Mouse (Mus musculus) lung, embryonic 14.5 days (tissue): ENCODE data around the gene Oaz3. TPM values are rescaled to one million over a fixed set of nuclear protein-coding genes. Genes with fewer than 3 reads are reported as not detected.

ENCODE experiments used
- ATAC-seq: fragments of 200-750 bp; cut with Nextera tagmentation; 2 replicates; pipeline ENCODE4 v1.8.0; 2017; ENCODE audit warnings: mild to moderate bottlenecking, moderate TSS enrichment, moderate library complexity; ENCODE audit not compliant: insufficient read depth
- DNase-seq: peaks from one replicate; pipeline ENCODE4 v3.0.0-alpha.2; 2015
- H3K27ac ChIP-seq: fragments of 300-500 bp; sonication (generic); 2 replicates; pipeline ENCODE4 v1.5.1; 2014; ENCODE audit warnings: low read depth, mild to moderate bottlenecking, moderate library complexity
- H3K27me3 ChIP-seq: fragments of 300-500 bp; sonication (generic); 2 replicates; pipeline ENCODE4 v1.6.1; 2014; ENCODE audit warnings: low read length, control low read depth; ENCODE audit not compliant: insufficient read depth
- H3K36me3 ChIP-seq: fragments of 300-500 bp; sonication (generic); 2 replicates; pipeline ENCODE4 v1.6.1; 2014; ENCODE audit warnings: control low read depth; ENCODE audit not compliant: insufficient read depth
- H3K4me1 ChIP-seq: fragments of 300-500 bp; sonication (generic); 2 replicates; pipeline ENCODE4 v1.6.1; 2014; ENCODE audit warnings: antibody characterized with exemption, control low read depth; ENCODE audit not compliant: insufficient read depth
- H3K4me2 ChIP-seq: fragments of 300-500 bp; sonication (generic); 2 replicates; pipeline ENCODE4 v1.6.1; 2014; ENCODE audit warnings: mild to moderate bottlenecking
- H3K4me3 ChIP-seq: fragments of 300-500 bp; sonication (generic); 2 replicates; pipeline ENCODE4 v1.5.1; 2014; ENCODE audit warnings: low read depth, low read length
- H3K9ac ChIP-seq: fragments of 300-500 bp; sonication (generic); 2 replicates; pipeline ENCODE4 v1.6.1; 2014
- H3K9me3 ChIP-seq: fragments of 300-500 bp; sonication (generic); 2 replicates; pipeline ENCODE4 v1.6.1; 2016; ENCODE audit warnings: low read depth, low read length, control low read depth
- CTCF ChIP-seq: IDR thresholded peaks from 2 replicates; pipeline ENCODE4 v1.5.1; 2016; ENCODE audit warnings: antibody characterized with exemption, low read depth
- WGBS: fragments of 180-500 bp; shearing (Covaris S2); extraction: QIAGEN DNeasy Blood & Tissue Kit; methylation state at CpG from one replicate; pipeline ENCODE4 v1.1.7; 2014; 5-methylcytosine and 5-hydroxymethylcytosine counted together
- polyA plus RNA-seq: library from polyadenylated mRNA; unstranded; fragments of >200 nt; fragmentation: Nextera tagmentation; extraction: Ambion mirVana; gene quantifications from 2 replicates; pipeline ENCODE4 v1.2.1, GENCODE M21; 2014

The Oaz3 gene
- polyA plus RNA-seq, 1 experiment from 2014 or later = 0.29 TPM

GRCm38 (mm10) chr3:94412530-94412929 is 31.2 kb downstream of the Oaz3 start:
- WGBS = 9% methylated on average over 25 of the region's 25 CpGs
- Histone ChIP-seq H3K27ac (no peak overlapping the region), H3K9me3 (no peaks in the 10 kb centered on the region), H3K36me3 (no peaks in the 10 kb centered on the region), H3K27me3 (no peaks in the 10 kb centered on the region), H3K4me3 (peak overlapping the region; percentile 44), H3K4me1 (peaks cover 4% of the 10 kb centered on the region; the same call in 1 of the 2 replicates), H3K4me2 (peak overlapping the region; percentile 87), H3K9ac (peak overlapping the region; percentile 46; the same call in 1 of the 2 replicates)
- ATAC-seq (peak; percentile 29), DNase-seq (peak; percentile 2)
- no peak for TF ChIP-seq CTCF

GRCm38 (mm10) chr3:94405561-94405960 is 38.2 kb downstream of the Oaz3 start:
- no peak overlapping the region for H3K27ac ChIP-seq

GRCm38 (mm10) chr3:94404366-94405054 is 39.2 kb downstream of the Oaz3 start:
- no peak overlapping the region for H3K4me2 ChIP-seq
- peaks cover 20% of the 10 kb centered on the region; the same call in 1 of the 2 replicates for H3K27me3 ChIP-seq
- 20% methylated on average over 7 of the region's 7 CpGs for WGBS
- H3K4me3 ChIP-seq = no peak overlapping the region
- DNase-seq (peak; percentile 22), ATAC-seq (peak; percentile 63)
- H3K36me3 ChIP-seq = no peaks in the 10 kb centered on the region
- no peak overlapping the region for H3K9ac ChIP-seq
- no peaks in the 10 kb centered on the region for H3K4me1 ChIP-seq
- H3K27ac ChIP-seq = no peak overlapping the region
- H3K9me3 ChIP-seq = no peaks in the 10 kb centered on the region
- TF ChIP-seq CTCF = no peak

More at GRCm38 (mm10) chr3:94405561-94405960, 38.2 kb downstream of the Oaz3 start:
- Histone ChIP-seq H3K4me3 (no peak overlapping the region), H3K4me2 (no peak overlapping the region), H3K9ac (no peak overlapping the region), H3K36me3 (no peaks in the 10 kb centered on the region), H3K9me3 (no peaks in the 10 kb centered on the region), H3K4me1 (no peaks in the 10 kb centered on the region), H3K27me3 (peaks cover 11% of the 10 kb centered on the region; the same call in 1 of the 2 replicates)
- peak; percentile 64 for DNase-seq
- WGBS = 43% methylated on average over 4 of the region's 4 CpGs
- TF ChIP-seq CTCF = no peak
- peak; percentile 77 for ATAC-seq

GRCm38 (mm10) chr3:94402451-94402850 is 41.3 kb downstream of the Oaz3 start:
- Histone ChIP-seq H3K4me3 (no peak overlapping the region), H3K4me2 (no peak overlapping the region), H3K9me3 (no peaks in the 10 kb centered on the region), H3K4me1 (no peaks in the 10 kb centered on the region), H3K27ac (no peak overlapping the region), H3K27me3 (peaks cover 33% of the 10 kb centered on the region), H3K9ac (no peak overlapping the region), H3K36me3 (no peaks in the 10 kb centered on the region)
- no peak for DNase-seq
- no peak for TF ChIP-seq CTCF
- ATAC-seq = no peak
- 60% methylated on average over 8 of the region's 8 CpGs for WGBS

- WGBS = 40% methylated on average over 5 of the region's 5 CpGs
- peak overlapping the region; percentile 25; the same call in 1 of the 2 replicates for H3K9ac ChIP-seq
- no peaks in the 10 kb centered on the region for H3K4me1 ChIP-seq
- H3K27ac ChIP-seq = no peak overlapping the region
- H3K27me3 ChIP-seq = peaks cover 34% of the 10 kb centered on the region
- no peaks in the 10 kb centered on the region for H3K36me3 ChIP-seq
- TF ChIP-seq CTCF = no peak
- H3K4me2 ChIP-seq = peak overlapping the region; percentile 53; the same call in 1 of the 2 replicates
- no peak overlapping the region for H3K4me3 ChIP-seq
- DNase-seq (no peak), ATAC-seq (no peak)
- H3K9me3 ChIP-seq = no peaks in the 10 kb centered on the region
Observed at GRCm38 (mm10) chr3:94399663-94400310, 43.9 kb downstream of the Oaz3 start.

- peak overlapping the region; percentile 25; the same call in 1 of the 2 replicates for H3K9ac ChIP-seq
- WGBS = 2% methylated on average over 20 of the region's 20 CpGs
Observed at GRCm38 (mm10) chr3:94398943-94399481, 44.7 kb downstream of the Oaz3 start.

GRCm38 (mm10) chr3:94398217-94398616 is 45.5 kb downstream of the Oaz3 start, which contains the start of gene Lingo4:
Gene Lingo4 (plus strand): TSS chr3:94398517.
- peak within 1 kb of the TSS; percentile 25; the same call in 1 of the 2 replicates for H3K9ac ChIP-seq
- H3K4me1 ChIP-seq = no peaks in the 10 kb centered on the region
- peak within 1 kb of the TSS; percentile 21; the same call in 1 of the 2 replicates for H3K4me3 ChIP-seq
- DNase-seq (no peak), ATAC-seq (no peak)
- H3K4me2 ChIP-seq = peak within 1 kb of the TSS; percentile 53
- no peaks in the 10 kb centered on the region for H3K36me3 ChIP-seq
- no peak for TF ChIP-seq CTCF
- H3K27ac ChIP-seq = no peak within 1 kb of the TSS
- H3K9me3 ChIP-seq = no peaks in the 10 kb centered on the region
- peaks cover 34% of the 10 kb centered on the region for H3K27me3 ChIP-seq
- 64% methylated on average over 6 of the region's 6 CpGs for WGBS

More at GRCm38 (mm10) chr3:94398943-94399481, 44.7 kb downstream of the Oaz3 start:
- Histone ChIP-seq H3K4me3 (peak overlapping the region; percentile 21; the same call in 1 of the 2 replicates), H3K4me2 (peak overlapping the region; percentile 53), H3K27me3 (peaks cover 34% of the 10 kb centered on the region), H3K4me1 (no peaks in the 10 kb centered on the region), H3K9me3 (no peaks in the 10 kb centered on the region), H3K27ac (no peak overlapping the region), H3K36me3 (no peaks in the 10 kb centered on the region)
- no peak for TF ChIP-seq CTCF
- ATAC-seq = peak; percentile 63
- peak; percentile 65 for DNase-seq
